Mouse (Mus musculus): Measurements from ENCODE around the gene Fndc8. TPM values are rescaled to one million over a fixed set of nuclear protein-coding genes. Genes with fewer than 3 reads are reported as not detected.
"Not testable (repeated sequence)": the region's sequence is repeated elsewhere in the genome, so short reads cannot be mapped to it uniquely, and the experiment has no call there.

Fndc8 gene
- polyA plus RNA-seq, 2 experiments from 2014 or later = 0.25 TPM; not detected in 1

GRCm38 (mm10) chr11:82914711-82915352 is 22.9 kb downstream of the Fndc8 start:
- peak; percentile 61 for ATAC-seq

GRCm38 (mm10) chr11:82920768-82921167 is 28.8 kb downstream of the Fndc8 start:
- no peak for ATAC-seq

GRCm38 (mm10) chr11:82921691-82922090 is 29.8 kb downstream of the Fndc8 start:
- no peak for ATAC-seq

- ATAC-seq = not testable (repeated sequence)
These were observed 32.0 kb downstream of the Fndc8 start for GRCm38 (mm10) chr11:82923910-82924309.

GRCm38 (mm10) chr11:82928897-82929632 is 37.1 kb downstream of the Fndc8 start:
- ATAC-seq = no peak

GRCm38 (mm10) chr11:82929633-82929950 is 37.7 kb downstream of the Fndc8 start:
- ATAC-seq = no peak

GRCm38 (mm10) chr11:82930391-82930955 is 38.5 kb downstream of the Fndc8 start:
- not testable (repeated sequence) for ATAC-seq

- ATAC-seq = not testable (repeated sequence)
These were observed 39.2 kb downstream of the Fndc8 start for GRCm38 (mm10) chr11:82931161-82931560.

GRCm38 (mm10) chr11:82931671-82932450 is 39.9 kb downstream of the Fndc8 start:
- not testable (repeated sequence) for ATAC-seq

- ATAC-seq = no peak
These were observed 41.3 kb downstream of the Fndc8 start for GRCm38 (mm10) chr11:82933186-82933585.

- no peak for ATAC-seq
These were observed 51.4 kb downstream of the Fndc8 start for GRCm38 (mm10) chr11:82943336-82943735.

- ATAC-seq = no peak
These were observed 53.7 kb downstream of the Fndc8 start for GRCm38 (mm10) chr11:82945636-82946035.

GRCm38 (mm10) chr11:82947457-82947856 is 55.5 kb downstream of the Fndc8 start:
- peak; percentile 70 for ATAC-seq

- ATAC-seq = no peak
These were observed 57.1 kb downstream of the Fndc8 start for GRCm38 (mm10) chr11:82949036-82949435.

Other genes with a start within 250 kb of the Fndc8 start
- under 1 TPM in 1 of 2 experiments, not detected in 1; 0.67 TPM for gene Cct6b, start 127.8 kb upstream of the Fndc8 start, polyA plus RNA-seq (2017; shearing (Covaris generic))
- 10 to 100 TPM; 31.2 to 33.4 TPM for gene Zfp830, start 127.8 kb upstream of the Fndc8 start, polyA plus RNA-seq (2017; shearing (Covaris generic))
- gene Lig3, start 111.0 kb upstream of the Fndc8 start, polyA plus RNA-seq (2017; shearing (Covaris generic)) = 10 to 100 TPM; 15.5 to 18.6 TPM
- gene Rffl, start 20.9 kb upstream of the Fndc8 start, polyA plus RNA-seq (2017; shearing (Covaris generic)) = 1 to 10 TPM; 7.9 to 9.4 TPM
- gene Rad51d, start 1.5 kb upstream of the Fndc8 start, polyA plus RNA-seq (2017; shearing (Covaris generic)) = 10 to 100 TPM; 21.4 to 28.1 TPM
- gene Nle1, start 16.3 kb downstream of the Fndc8 start, polyA plus RNA-seq (2017; shearing (Covaris generic)) = 10 to 100 TPM; 34.6 to 37.7 TPM
- not detected for gene Unc45b, start 18.4 kb downstream of the Fndc8 start, polyA plus RNA-seq (2017; shearing (Covaris generic))
- gene Slfn5, start 59.2 kb downstream of the Fndc8 start, polyA plus RNA-seq (2017; shearing (Covaris generic)) = 10 to 100 TPM; 28.0 to 37.3 TPM
- 10 to 100 TPM; 16.2 to 24.2 TPM for gene Slfn9, start 99.7 kb downstream of the Fndc8 start, polyA plus RNA-seq (2017; shearing (Covaris generic))
- gene Slfn8, start 128.7 kb downstream of the Fndc8 start, polyA plus RNA-seq (2017; shearing (Covaris generic)) = 10 to 100 TPM; 61.2 to 85.7 TPM
- 100 to 1,000 TPM; 893 to 932 TPM for gene Slfn2, start 173.0 kb downstream of the Fndc8 start, polyA plus RNA-seq (2017; shearing (Covaris generic))
- gene Slfn1, start 224.7 kb downstream of the Fndc8 start, polyA plus RNA-seq (2017; shearing (Covaris generic)) = 100 to 1,000 TPM; 280 to 284 TPM